Mouse (Mus musculus): ENCODE results near the gene 6030468B19Rik.
"Not testable (repeated sequence)": the region's sequence is repeated elsewhere in the genome, so short reads cannot be mapped to it uniquely, and the experiment has no call there.

Gene 6030468B19Rik

GRCm38 (mm10) chr11:117779434-117780198 lies 17.8 kb upstream of the 6030468B19Rik start:
- peak; percentile 91 for DNase-seq

- no peak for DNase-seq
Observed at GRCm38 (mm10) chr11:117780199-117780515, 17.3 kb upstream of the 6030468B19Rik start.

GRCm38 (mm10) chr11:117780582-117781111 lies 16.8 kb upstream of the 6030468B19Rik start:
- peak; percentile 96 for DNase-seq

GRCm38 (mm10) chr11:117781199-117781821 lies 16.1 kb upstream of the 6030468B19Rik start:
- peak; percentile 89 for DNase-seq

- peak; percentile 77 for DNase-seq
Observed at GRCm38 (mm10) chr11:117781993-117782704, 15.3 kb upstream of the 6030468B19Rik start, which contains the start of the genes Tmc8 and Tmc6. Tmc8 (plus strand) TSS chr11:117782076. Tmc6 (minus strand) TSS chr11:117782198.

- no peak for DNase-seq
Observed at GRCm38 (mm10) chr11:117782705-117783034, 14.8 kb upstream of the 6030468B19Rik start.

GRCm38 (mm10) chr11:117783089-117783488 lies 14.4 kb upstream of the 6030468B19Rik start:
- DNase-seq, result peak; percentile 88

- DNase-seq, result peak; percentile 56
Observed at GRCm38 (mm10) chr11:117783683-117784309, 13.7 kb upstream of the 6030468B19Rik start.

GRCm38 (mm10) chr11:117786294-117786693 lies 11.2 kb upstream of the 6030468B19Rik start:
- peak; percentile 76 for DNase-seq

- DNase-seq, result not testable (repeated sequence)
Observed at GRCm38 (mm10) chr11:117788481-117788880, 9.0 kb upstream of the 6030468B19Rik start.

- peak; percentile 83 for DNase-seq
Observed at GRCm38 (mm10) chr11:117790286-117790685, 7.2 kb upstream of the 6030468B19Rik start.

GRCm38 (mm10) chr11:117790703-117791440 lies 6.6 kb upstream of the 6030468B19Rik start:
- peak; percentile 51 for DNase-seq

GRCm38 (mm10) chr11:117791441-117791761 lies 6.1 kb upstream of the 6030468B19Rik start:
- DNase-seq, result no peak

- peak; percentile 87 for DNase-seq
Observed at GRCm38 (mm10) chr11:117792281-117792888, 5.1 kb upstream of the 6030468B19Rik start.

- no peak for DNase-seq
Observed at GRCm38 (mm10) chr11:117794035-117794551, 3.4 kb upstream of the 6030468B19Rik start.

- no peak for DNase-seq
Observed at GRCm38 (mm10) chr11:117796954-117797353, 506 bp upstream of the 6030468B19Rik start.

GRCm38 (mm10) chr11:117798160-117798541 lies 691 bp downstream of the 6030468B19Rik start:
- DNase-seq, result no peak

- no peak for DNase-seq
Observed at GRCm38 (mm10) chr11:117799174-117799573, 1.7 kb downstream of the 6030468B19Rik start.

GRCm38 (mm10) chr11:117800038-117800437 lies 2.6 kb downstream of the 6030468B19Rik start:
- no peak for DNase-seq

- no peak for DNase-seq
Observed at GRCm38 (mm10) chr11:117801650-117802049, 4.2 kb downstream of the 6030468B19Rik start.

GRCm38 (mm10) chr11:117803166-117803688 lies 5.8 kb downstream of the 6030468B19Rik start:
- no peak for DNase-seq

All from lung, postnatal 10 days (tissue).